Mouse (Mus musculus) neutrophil, adult 5-6 weeks (primary cell): ENCODE results near the gene Mgat5. TPM values are rescaled to one million over a fixed set of nuclear protein-coding genes. Genes with fewer than 3 reads are reported as not detected.

Experiments
- ATAC-seq: fragments of 151-379, 151-347 bp; 2 replicates; pipeline ENCODE4 v1.8.0; 2017; ENCODE audit warnings: mild to moderate bottlenecking, moderate TSS enrichment; ENCODE audit not compliant: insufficient number of reproducible peaks, poor library complexity, low FRiP score, severe bottlenecking; ENCODE audit errors: extremely low read depth
- total RNA-seq: library from RNA; stranded (forward); fragments of 200-1000 nt; gene quantifications from 2 replicates; pipeline ENCODE4 v1.2.3, GENCODE M21; 2017

Mgat5 gene
- 15.1 and 18.9 TPM in 2 replicates for total RNA-seq

GRCm38 (mm10) chr1:127204817-127205485, at the start of gene Mgat5:
TSS of gene Mgat5 (plus strand) at chr1:127205015.
- peak; percentile 75 for ATAC-seq

GRCm38 (mm10) chr1:127160118-127160760, 44.6 kb upstream of the Mgat5 start:
- no peak for ATAC-seq

DNA sequence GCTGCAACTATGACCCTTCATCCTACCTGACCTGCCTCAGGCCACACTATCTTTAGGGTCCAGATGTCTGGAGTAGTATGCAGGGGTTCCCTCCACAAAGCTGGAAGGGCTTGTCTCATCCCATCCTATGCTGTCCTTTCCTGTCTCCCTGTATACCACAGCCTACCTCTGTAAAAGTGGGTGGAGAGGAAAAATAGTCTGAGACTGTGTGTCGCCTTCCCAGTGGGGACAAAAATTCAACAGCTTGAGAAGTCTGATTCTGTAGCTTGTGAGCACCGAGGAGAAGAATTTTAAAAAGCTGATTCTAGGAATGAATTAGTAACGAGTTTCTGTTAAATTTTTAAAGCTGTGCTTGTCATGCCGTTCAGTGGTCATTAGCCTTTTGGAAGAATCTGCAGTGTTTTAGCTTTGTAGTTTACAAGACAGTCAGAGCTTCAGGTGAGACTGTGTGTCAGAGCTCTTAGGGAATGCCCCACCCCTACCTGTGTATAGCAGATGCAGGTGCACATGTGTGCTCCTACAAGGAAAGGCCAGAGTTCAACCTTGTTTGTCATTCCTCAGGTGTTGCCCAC, 40.1 kb upstream of the Mgat5 start:
- no peak for ATAC-seq

DNA sequence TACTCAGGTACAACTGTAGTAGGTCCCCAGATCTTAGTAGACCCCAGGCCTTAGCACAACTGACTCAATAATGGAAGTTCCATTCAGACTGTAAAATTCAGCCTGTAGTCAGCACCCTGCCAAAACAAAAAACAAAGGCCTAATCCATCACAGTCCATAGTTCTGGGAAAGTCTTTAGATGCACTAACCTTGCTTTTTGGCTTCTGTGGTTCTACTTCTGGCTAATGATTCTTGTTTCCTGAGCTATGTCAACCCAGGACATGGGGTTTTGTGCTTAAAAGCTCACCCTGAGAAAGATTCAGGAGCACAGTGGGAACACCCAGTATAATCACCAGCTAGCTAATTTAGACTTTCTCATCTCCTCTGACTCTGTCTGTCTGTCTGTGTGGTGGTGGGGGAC, 38.3 kb upstream of the Mgat5 start:
- ATAC-seq = no peak

GRCm38 (mm10) chr1:127167586-127167985, 37.2 kb upstream of the Mgat5 start:
- no peak for ATAC-seq

- no peak for ATAC-seq
Measured at GRCm38 (mm10) chr1:127168205-127168604, 36.6 kb upstream of the Mgat5 start.

DNA sequence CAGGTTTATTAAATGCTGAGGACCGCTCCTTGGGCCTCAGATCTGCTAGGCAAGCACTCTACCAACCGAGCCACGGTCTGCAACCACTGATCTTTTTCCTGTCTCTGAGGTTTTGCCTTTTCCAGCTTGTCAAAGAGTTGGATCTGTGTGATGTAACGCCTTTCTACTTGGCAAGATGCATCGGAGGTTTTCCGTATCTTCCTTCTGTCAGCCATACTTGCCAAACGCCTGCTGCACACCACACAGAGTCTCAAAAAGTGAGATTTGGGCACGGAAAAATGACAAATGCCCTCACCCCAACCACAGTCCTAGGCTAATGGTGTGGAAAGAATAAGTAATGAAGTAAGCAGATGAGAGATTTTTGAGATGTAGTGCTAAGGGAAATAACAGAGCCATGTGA, 35.3 kb upstream of the Mgat5 start:
- ATAC-seq = no peak

DNA sequence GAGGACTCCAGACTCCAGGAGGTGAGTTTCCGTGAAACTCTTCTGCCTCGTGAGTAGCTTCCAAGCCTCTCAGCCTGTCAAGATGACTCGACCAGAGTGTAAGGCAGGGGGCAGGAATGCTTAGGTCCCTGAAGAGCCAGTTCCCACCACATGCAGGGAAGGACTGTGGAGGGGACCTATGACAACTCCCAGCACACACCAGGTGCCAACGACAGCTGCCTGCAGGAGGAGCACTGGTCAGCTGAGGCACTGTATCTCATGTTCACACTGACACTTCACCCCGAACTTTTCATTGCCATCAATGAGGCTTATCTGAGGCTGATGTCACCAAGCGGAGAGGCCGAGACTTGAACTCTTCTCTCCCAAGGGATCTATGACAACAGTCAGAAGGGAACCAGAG, 33.5 kb upstream of the Mgat5 start:
- no peak for ATAC-seq

DNA sequence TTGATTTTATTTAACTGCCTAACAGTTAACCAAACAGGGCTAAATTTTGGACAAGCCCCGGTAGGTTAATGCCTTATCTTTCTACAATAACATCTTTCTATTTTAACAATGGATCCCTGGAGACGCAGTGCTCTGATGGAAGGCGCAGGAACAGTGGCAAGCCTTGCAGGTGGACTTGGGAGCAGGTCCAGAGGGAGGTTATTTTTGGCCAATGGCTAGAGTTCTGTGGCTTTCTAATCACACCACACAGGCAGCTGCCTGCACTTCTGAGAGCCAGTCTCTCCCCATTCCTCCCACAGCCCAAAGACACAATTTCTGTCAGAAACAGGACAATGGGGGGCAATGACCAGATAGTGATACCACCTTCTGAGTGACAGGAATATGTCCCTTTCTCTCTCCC, 31.4 kb upstream of the Mgat5 start:
- no peak for ATAC-seq

DNA sequence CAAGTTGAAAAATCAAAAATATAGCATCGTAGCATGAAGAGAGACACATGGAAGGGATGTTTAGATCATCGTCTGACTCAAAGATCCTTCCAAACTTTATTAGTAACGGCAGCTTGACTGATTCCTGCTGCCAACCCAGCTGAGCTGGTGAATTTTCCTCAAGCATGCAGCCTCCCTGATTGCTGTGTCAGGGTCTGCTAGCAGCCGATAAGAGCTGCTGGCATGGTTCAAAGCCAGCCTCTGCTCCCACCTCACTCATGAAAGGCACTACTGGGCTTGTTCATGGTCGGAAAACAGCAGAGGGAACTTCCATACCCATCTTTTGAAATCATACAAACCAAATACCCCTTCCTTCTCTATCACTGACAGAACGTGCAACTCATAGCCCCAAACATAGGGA, 12.4 kb upstream of the Mgat5 start:
- no peak for ATAC-seq

DNA sequence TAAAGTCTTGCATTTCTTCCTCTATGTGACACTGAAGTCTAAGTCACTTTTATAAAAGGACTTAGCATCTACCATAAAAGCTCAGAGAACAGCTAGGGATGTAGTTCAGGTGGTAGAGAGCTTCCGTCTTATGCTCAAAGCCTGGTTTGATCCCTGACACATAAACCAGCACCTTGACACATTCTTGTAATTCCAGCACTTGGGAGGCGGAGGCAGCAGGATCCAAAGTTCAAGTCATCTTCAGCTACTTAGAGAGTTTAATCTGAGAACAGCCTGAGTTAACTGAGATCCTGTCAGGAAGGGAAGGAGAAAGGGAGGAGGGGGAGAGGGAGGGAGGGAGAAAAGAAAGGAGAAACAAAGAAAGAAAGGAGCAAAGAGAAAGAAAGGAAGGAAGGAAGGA, 5.6 kb upstream of the Mgat5 start:
- no peak for ATAC-seq

DNA sequence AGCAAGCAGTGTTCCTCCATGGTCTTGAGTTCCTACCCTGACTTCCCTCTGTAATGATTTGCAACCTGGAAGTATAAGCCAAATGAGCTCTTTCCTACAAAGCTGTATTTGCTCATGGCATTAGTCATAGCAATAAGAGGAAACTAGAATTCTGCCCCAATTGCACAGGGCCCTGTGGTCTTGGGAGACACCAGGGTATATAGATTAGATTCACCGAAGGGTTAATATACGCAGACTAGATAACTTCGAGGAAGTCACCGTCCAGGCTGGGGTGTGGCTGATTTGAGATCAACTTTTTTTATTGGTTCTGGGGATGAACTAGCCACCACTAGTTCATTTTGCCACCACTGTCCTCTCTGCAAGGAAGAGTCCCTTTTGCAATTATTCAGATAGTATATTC, 2.5 kb upstream of the Mgat5 start:
- ATAC-seq = no peak

GRCm38 (mm10) chr1:127203231-127203764, 1.5 kb upstream of the Mgat5 start:
- no peak for ATAC-seq

DNA sequence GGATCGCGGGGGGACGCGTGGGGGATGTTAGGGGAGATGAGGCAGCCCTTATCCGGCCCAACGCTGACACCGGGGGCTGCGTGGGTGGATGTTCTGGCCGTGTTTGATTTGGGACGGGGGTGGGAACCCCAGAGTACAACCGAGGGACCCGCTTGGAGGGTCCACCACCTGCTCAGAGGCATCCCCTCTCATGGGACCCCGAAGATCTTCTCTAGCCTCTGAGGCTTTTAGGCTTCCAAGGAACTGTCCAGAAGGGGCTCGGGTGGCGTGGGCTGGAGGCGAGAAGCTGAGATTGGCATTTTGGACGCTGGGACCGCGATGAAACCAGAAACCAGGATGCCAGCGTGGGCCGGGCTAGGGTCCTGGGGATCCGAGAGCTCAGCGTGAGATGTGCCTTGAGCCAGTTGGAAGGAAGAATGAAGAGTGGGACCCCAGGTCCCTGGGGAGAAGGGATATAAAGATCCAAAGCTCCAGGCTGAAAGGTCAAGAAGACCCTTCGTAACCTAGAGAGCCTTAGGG, 745 bp downstream of the Mgat5 start:
- ATAC-seq = no peak

- ATAC-seq = peak; percentile 27; the same call in 1 of the 2 replicates
Measured at GRCm38 (mm10) chr1:127206020-127206641, 1.3 kb downstream of the Mgat5 start.

DNA sequence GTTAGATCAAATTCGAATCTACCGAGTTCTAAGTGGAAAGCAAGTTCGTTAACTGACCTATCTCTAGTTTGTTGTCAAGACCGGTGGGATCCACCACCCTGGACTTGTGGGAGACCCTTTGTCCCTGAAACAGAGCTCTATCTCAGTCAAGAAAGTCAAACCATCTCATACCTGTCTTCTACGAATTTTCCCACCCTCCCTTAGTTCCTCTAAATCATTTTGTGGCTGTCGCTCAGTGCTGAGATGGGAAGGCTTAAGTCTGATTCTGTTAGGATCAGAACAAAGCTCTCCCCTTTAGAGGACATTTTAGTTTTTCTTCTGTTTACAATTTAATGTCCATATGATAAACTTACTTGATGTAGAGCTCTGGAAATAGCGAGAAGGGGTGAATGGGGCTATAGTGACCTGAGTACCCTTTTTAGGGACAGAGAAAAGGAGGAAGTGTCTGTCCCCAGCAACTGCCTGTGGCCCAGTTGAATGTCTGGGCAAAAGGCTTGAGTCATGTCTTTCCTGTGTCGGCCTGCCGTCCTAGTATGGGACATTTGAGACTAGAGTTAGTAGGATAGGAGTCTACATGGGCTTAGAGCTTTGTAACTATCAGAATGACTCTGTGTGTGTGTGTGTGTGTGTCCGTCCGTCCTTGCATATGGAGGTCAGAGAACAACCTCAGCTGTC, 2.2 kb downstream of the Mgat5 start:
- ATAC-seq = no peak

- ATAC-seq = no peak
Measured at GRCm38 (mm10) chr1:127208167-127208566, 3.4 kb downstream of the Mgat5 start.

- ATAC-seq = no peak
Measured at GRCm38 (mm10) chr1:127212812-127213211, 8.0 kb downstream of the Mgat5 start.

GRCm38 (mm10) chr1:127213434-127213833, 8.6 kb downstream of the Mgat5 start:
- ATAC-seq = no peak
